Mouse (Mus musculus) intestine, embryonic 16.5 days (tissue): ENCODE data around the gene Sema5a. TPM values are rescaled to one million over a fixed set of nuclear protein-coding genes. Genes with fewer than 3 reads are reported as not detected.
A peak's percentile ranks its signal among the peaks of the same experiment; 100 is the strongest.

ENCODE experiments used
- ATAC-seq: fragments of 200-750 bp; cut with Nextera tagmentation; 2 replicates; pipeline ENCODE4 v1.8.0; 2017; ENCODE audit warnings: moderate TSS enrichment, moderate library complexity
- H3K27ac ChIP-seq: fragments of 300-500 bp; sonication (generic); 2 replicates; pipeline ENCODE4 v1.5.1; 2014; ENCODE audit warnings: mild to moderate bottlenecking, low read length
- H3K27me3 ChIP-seq: fragments of 300-500 bp; sonication (generic); replicated peaks from 2 replicates; pipeline ENCODE4 v1.6.1; 2014; ENCODE audit warnings: low read length, control low read depth, mixed read lengths; ENCODE audit not compliant: control insufficient read depth, insufficient read depth
- H3K36me3 ChIP-seq: fragments of 300-500 bp; sonication (generic); 2 replicates; pipeline ENCODE4 v1.6.1; 2014; ENCODE audit warnings: low read length, control low read depth; ENCODE audit not compliant: control insufficient read depth, insufficient read depth
- H3K4me1 ChIP-seq: fragments of 300-500 bp; sonication (generic); 2 replicates; pipeline ENCODE4 v1.6.1; 2014; ENCODE audit warnings: low read length, control low read depth, mixed read lengths; ENCODE audit not compliant: control insufficient read depth, insufficient read depth
- H3K4me2 ChIP-seq: fragments of 300-500 bp; sonication (generic); 2 replicates; pipeline ENCODE4 v1.6.1; 2014; ENCODE audit warnings: low read depth, low read length, control low read depth
- H3K4me3 ChIP-seq: fragments of 300-500 bp; sonication (generic); 2 replicates; pipeline ENCODE4 v1.5.1; 2014; ENCODE audit warnings: mild to moderate bottlenecking, low read length
- H3K9ac ChIP-seq: fragments of 300-500 bp; sonication (generic); 2 replicates; pipeline ENCODE4 v1.6.1; 2014; ENCODE audit warnings: low read depth, low read length
- H3K9me3 ChIP-seq: fragments of 300-500 bp; sonication (generic); 2 replicates; pipeline ENCODE4 v1.6.1; 2016; ENCODE audit warnings: low read length, control low read depth; ENCODE audit not compliant: control insufficient read depth
- WGBS: fragments of 180-500 bp; shearing (Covaris S2); extraction: QIAGEN DNeasy Blood & Tissue Kit; methylation state at CpG from one replicate; pipeline ENCODE4 v1.1.7; 2014; 5-methylcytosine and 5-hydroxymethylcytosine counted together
- polyA plus RNA-seq: library from polyadenylated mRNA; unstranded; fragments of >200 nt; fragmentation: Nextera tagmentation; extraction: Ambion mirVana; gene quantifications from 2 replicates; pipeline ENCODE4 v1.2.1, GENCODE M21; 2015

Sema5a gene
- polyA plus RNA-seq, 1 experiment from 2014 or later: 12.0 TPM

GRCm38 (mm10) chr15:32447558-32448349 is 203.1 kb downstream of the Sema5a start:
- 62% methylated on average over 7 of the region's 7 CpGs for WGBS
- no peaks in the 10 kb centered on the region for H3K36me3 ChIP-seq
- ATAC-seq: no peak
- no peaks in the 10 kb centered on the region for H3K4me1 ChIP-seq
- H3K9ac ChIP-seq: no peak overlapping the region
- no peaks in the 10 kb centered on the region for H3K9me3 ChIP-seq
- no peak overlapping the region for H3K4me2 ChIP-seq
- H3K4me3 ChIP-seq: no peak overlapping the region
- H3K27me3 ChIP-seq: no peaks in the 10 kb centered on the region
- no peak overlapping the region for H3K27ac ChIP-seq

- no peak overlapping the region for H3K27ac ChIP-seq
- no peaks in the 10 kb centered on the region for H3K36me3 ChIP-seq
- H3K9ac ChIP-seq: no peak overlapping the region
- no peaks in the 10 kb centered on the region for H3K9me3 ChIP-seq
- no peaks in the 10 kb centered on the region for H3K27me3 ChIP-seq
- no peak overlapping the region for H3K4me3 ChIP-seq
- 72% methylated on average over 2 of the region's 2 CpGs for whole genome bisulfite sequencing
- no peaks in the 10 kb centered on the region for H3K4me1 ChIP-seq
- H3K4me2 ChIP-seq: no peak overlapping the region
- no peak for ATAC-seq
Measured at GRCm38 (mm10) chr15:32459046-32459445, 214.4 kb downstream of the Sema5a start.

GRCm38 (mm10) chr15:32460238-32460637 is 215.6 kb downstream of the Sema5a start:
- ATAC-seq: no peak

GRCm38 (mm10) chr15:32471480-32472050 is 227.0 kb downstream of the Sema5a start:
- Histone ChIP-seq H3K9ac (no peak overlapping the region), H3K27ac (no peak overlapping the region), H3K4me2 (no peak overlapping the region), H3K4me1 (no peaks in the 10 kb centered on the region), H3K4me3 (no peak overlapping the region), H3K36me3 (no peaks in the 10 kb centered on the region), H3K27me3 (no peaks in the 10 kb centered on the region), H3K9me3 (no peaks in the 10 kb centered on the region)
- no peak for ATAC-seq
- WGBS: 38% methylated on average over 6 of the region's 6 CpGs

More at GRCm38 (mm10) chr15:32460238-32460637, 215.6 kb downstream of the Sema5a start:
- Histone ChIP-seq H3K27ac (no peak overlapping the region), H3K4me1 (no peaks in the 10 kb centered on the region), H3K4me2 (no peak overlapping the region), H3K9ac (no peak overlapping the region), H3K4me3 (no peak overlapping the region), H3K36me3 (no peaks in the 10 kb centered on the region), H3K9me3 (no peaks in the 10 kb centered on the region), H3K27me3 (no peaks in the 10 kb centered on the region)
- 75% methylated on average over 7 of the region's 7 CpGs for WGBS

- Histone ChIP-seq H3K4me3 (no peak overlapping the region), H3K4me2 (no peak overlapping the region), H3K9me3 (no peaks in the 10 kb centered on the region), H3K4me1 (no peaks in the 10 kb centered on the region), H3K27me3 (no peaks in the 10 kb centered on the region), H3K9ac (no peak overlapping the region), H3K36me3 (no peaks in the 10 kb centered on the region), H3K27ac (no peak overlapping the region)
- no peak for ATAC-seq
Measured at GRCm38 (mm10) chr15:32480747-32481146, 236.1 kb downstream of the Sema5a start.

GRCm38 (mm10) chr15:32485064-32485964 is 240.7 kb downstream of the Sema5a start:
- ATAC-seq: no peak
- Histone ChIP-seq H3K9me3 (no peaks in the 10 kb centered on the region), H3K4me1 (no peaks in the 10 kb centered on the region), H3K36me3 (no peaks in the 10 kb centered on the region), H3K27me3 (no peaks in the 10 kb centered on the region), H3K9ac (no peak overlapping the region), H3K4me3 (no peak overlapping the region), H3K27ac (no peak overlapping the region), H3K4me2 (no peak overlapping the region)
- 82% methylated on average over 8 of the region's 8 CpGs for WGBS

GRCm38 (mm10) chr15:32487968-32488367 is 243.4 kb downstream of the Sema5a start:
- no peak overlapping the region for H3K4me3 ChIP-seq
- no peaks in the 10 kb centered on the region for H3K36me3 ChIP-seq
- no peaks in the 10 kb centered on the region for H3K4me1 ChIP-seq
- no peak overlapping the region for H3K9ac ChIP-seq
- H3K27ac ChIP-seq: no peak overlapping the region
- H3K4me2 ChIP-seq: no peak overlapping the region
- H3K9me3 ChIP-seq: no peaks in the 10 kb centered on the region
- no peaks in the 10 kb centered on the region for H3K27me3 ChIP-seq
- WGBS: 44% methylated on average over 1 of the region's 1 CpGs
- ATAC-seq: no peak

GRCm38 (mm10) chr15:32494219-32494618 is 249.6 kb downstream of the Sema5a start:
- WGBS: 60% methylated on average over 5 of the region's 5 CpGs
- no peak overlapping the region for H3K9ac ChIP-seq
- no peak overlapping the region for H3K4me2 ChIP-seq
- H3K9me3 ChIP-seq: no peaks in the 10 kb centered on the region
- no peak for ATAC-seq
- peak overlapping the region; percentile 36; the same call in 1 of the 2 replicates for H3K27ac ChIP-seq
- H3K4me3 ChIP-seq: no peak overlapping the region
- no peaks in the 10 kb centered on the region for H3K36me3 ChIP-seq
- no peaks in the 10 kb centered on the region for H3K4me1 ChIP-seq
- no peaks in the 10 kb centered on the region for H3K27me3 ChIP-seq

- no peaks in the 10 kb centered on the region for H3K36me3 ChIP-seq
- 11% methylated on average over 1 of the region's 1 CpGs for WGBS
- H3K4me1 ChIP-seq: no peaks in the 10 kb centered on the region
- H3K4me2 ChIP-seq: no peak overlapping the region
- no peak overlapping the region for H3K9ac ChIP-seq
- ATAC-seq: no peak
- H3K27ac ChIP-seq: no peak overlapping the region
- no peak overlapping the region for H3K4me3 ChIP-seq
- no peaks in the 10 kb centered on the region for H3K27me3 ChIP-seq
- H3K9me3 ChIP-seq: no peaks in the 10 kb centered on the region
Measured at GRCm38 (mm10) chr15:32494899-32495298, 250.3 kb downstream of the Sema5a start.
